Mouse (Mus musculus) thymus, postnatal 0 days (tissue): ENCODE data around the gene Sfta2. TPM values are rescaled to one million over a fixed set of nuclear protein-coding genes. Genes with fewer than 3 reads are reported as not detected.

Source experiments
- DNase-seq: peaks from one replicate; pipeline ENCODE4 v3.0.0-alpha.2; 2015; ENCODE audit warnings: low spot score
- polyA plus RNA-seq: library from polyadenylated mRNA; unstranded; fragments of >200 nt; fragmentation: Nextera tagmentation; extraction: Ambion mirVana; gene quantifications from 2 replicates; pipeline ENCODE4 v1.2.1, GENCODE M21; 2015

Gene Sfta2
- not detected in 2 replicates for polyA plus RNA-seq

GRCm38 (mm10) chr17:35601249-35601648 lies at the start of gene Sfta2:
Gene Sfta2 (plus strand): TSS chr17:35601549.
- DNase-seq: no peak

- no peak for DNase-seq
These were observed 49.4 kb upstream of the Sfta2 start, which contains the start of gene Cdsn for GRCm38 (mm10) chr17:35551881-35552414. Gene Cdsn (plus strand): TSS chr17:35552128.

GRCm38 (mm10) chr17:35554321-35554720 lies 47.0 kb upstream of the Sfta2 start:
- no peak for DNase-seq

- DNase-seq: no peak
These were observed 46.5 kb upstream of the Sfta2 start for GRCm38 (mm10) chr17:35554761-35555397.

- no peak for DNase-seq
These were observed 45.1 kb upstream of the Sfta2 start for GRCm38 (mm10) chr17:35556186-35556765.

- peak; percentile 66 for DNase-seq
These were observed 44.5 kb upstream of the Sfta2 start for GRCm38 (mm10) chr17:35556812-35557211.

- DNase-seq: no peak
These were observed 44.0 kb upstream of the Sfta2 start for GRCm38 (mm10) chr17:35557351-35557750.

GRCm38 (mm10) chr17:35558216-35558615 lies 43.1 kb upstream of the Sfta2 start:
- DNase-seq: no peak

- no peak for DNase-seq
These were observed 34.2 kb upstream of the Sfta2 start, which contains the start of gene 2300002M23Rik for GRCm38 (mm10) chr17:35567150-35567549. Gene 2300002M23Rik (plus strand): TSS chr17:35567450.

- DNase-seq: no peak
These were observed 33.6 kb upstream of the Sfta2 start for GRCm38 (mm10) chr17:35567767-35568166.

GRCm38 (mm10) chr17:35569091-35569944 lies 32.0 kb upstream of the Sfta2 start:
- DNase-seq: peak; percentile 38

- DNase-seq: no peak
These were observed 30.5 kb upstream of the Sfta2 start for GRCm38 (mm10) chr17:35570836-35571235.

- no peak for DNase-seq
These were observed 29.9 kb upstream of the Sfta2 start for GRCm38 (mm10) chr17:35571477-35571876.

GRCm38 (mm10) chr17:35578211-35578610 lies 23.1 kb upstream of the Sfta2 start:
- DNase-seq: peak; percentile 89

GRCm38 (mm10) chr17:35582900-35583299 lies 18.4 kb upstream of the Sfta2 start:
- peak; percentile 37 for DNase-seq

- peak; percentile 79 for DNase-seq
These were observed 16.9 kb upstream of the Sfta2 start for GRCm38 (mm10) chr17:35584330-35584937.

GRCm38 (mm10) chr17:35587291-35587690 lies 14.1 kb upstream of the Sfta2 start:
- DNase-seq: no peak

GRCm38 (mm10) chr17:35588387-35588786 lies 13.0 kb upstream of the Sfta2 start:
- no peak for DNase-seq

- DNase-seq: peak; percentile 65
These were observed 10.7 kb upstream of the Sfta2 start for GRCm38 (mm10) chr17:35590410-35591218.

- DNase-seq: no peak
These were observed 10.2 kb upstream of the Sfta2 start for GRCm38 (mm10) chr17:35591219-35591578.
